In genomic region chr19:36377729-36378128, GRCm38 (mm10) we compare ENCODE assay signal across 18 mouse cellular contexts. TPM values are rescaled to one million over a fixed set of nuclear protein-coding genes. Genes with fewer than 3 reads are reported as not detected.
DNase-seq lines count a peak whose midpoint lies in the region; ATAC-seq and TF ChIP-seq lines count a peak whose summit lies in the region.
"Had no signal": no experiment of that assay in that cellular context is flagged by ENCODE, and none has a peak within 500 bp of the region (broad histone marks: within the 10 kb centered on the region; RNA-seq: fewer than 3 reads in every experiment).

No protein-coding gene starts in this region.

- H3K9ac ChIP-seq in neural tube, embryonic 14.5 days (replicated peaks; ENCODE audit: low read depth, low read length) = no peak overlapping the region
- H3K9ac ChIP-seq in hindbrain, embryonic 16.5 days (ENCODE audit: low read depth, low read length) = no peak overlapping the region
- H3K9ac ChIP-seq in midbrain, postnatal 0 days (replicated peaks; ENCODE audit: low read length, poor library complexity, severe bottlenecking) = no peak overlapping the region
- no peak overlapping the region for H3K9ac ChIP-seq in kidney, embryonic 15.5 days
- H3K9ac ChIP-seq: limb, embryonic 12.5 days; liver, embryonic 13.5 days had no signal

- DNase-seq in heart, adult 11 months = peak; percentile 45
- no peak for DNase-seq in heart, postnatal 4 days
- no peak for DNase-seq in neural tube, embryonic 10.5 days (ENCODE audit: extremely low spot score, low spot score)
- peak; percentile 50 for DNase-seq in midbrain, postnatal 0 days (ENCODE audit: low spot score)
- no peak for DNase-seq in cerebellum, adult 2 months
- DNase-seq: adrenal gland, postnatal 36 days; gastrocnemius, postnatal 14 days; liver, embryonic 13.5 days; right cerebral cortex, postnatal 14 days; thymus, postnatal 14 days had no signal

- H3K4me3 ChIP-seq in neural tube, embryonic 14.5 days (ENCODE audit: low read depth, low read length) = no peak overlapping the region
- H3K4me3 ChIP-seq in hindbrain, embryonic 16.5 days (ENCODE audit: low read length) = no peak overlapping the region
- no peak overlapping the region for H3K4me3 ChIP-seq in midbrain, postnatal 0 days (ENCODE audit: low read depth, low read length)
- H3K4me3 ChIP-seq in kidney, embryonic 15.5 days (replicated peaks) = no peak overlapping the region
- H3K4me3 ChIP-seq in cerebellum, adult 2 months (replicated peaks; ENCODE audit: insufficient read depth, low read depth, low read length) = no peak overlapping the region
- H3K4me3 ChIP-seq: left cerebral cortex, adult 2 months; limb, embryonic 12.5 days; liver, embryonic 13.5 days had no signal

- H3K9me3 ChIP-seq in neural tube, embryonic 14.5 days (ENCODE audit: control insufficient read depth, low read length) = no peaks in the 10 kb centered on the region
- no peaks in the 10 kb centered on the region for H3K9me3 ChIP-seq in hindbrain, embryonic 16.5 days (ENCODE audit: control insufficient read depth, low read length)
- no peaks in the 10 kb centered on the region for H3K9me3 ChIP-seq in midbrain, postnatal 0 days (ENCODE audit: low read length)
- H3K9me3 ChIP-seq in kidney, embryonic 15.5 days (replicated peaks) = no peaks in the 10 kb centered on the region
- H3K9me3 ChIP-seq: limb, embryonic 12.5 days; liver, embryonic 13.5 days had no signal

- no peak overlapping the region for H3K27ac ChIP-seq in neural tube, embryonic 14.5 days (ENCODE audit: low read depth, low read length)
- no peak overlapping the region for H3K27ac ChIP-seq in hindbrain, embryonic 16.5 days (ENCODE audit: low read depth, low read length)
- H3K27ac ChIP-seq in midbrain, postnatal 0 days (ENCODE audit: low read depth, low read length) = no peak overlapping the region
- H3K27ac ChIP-seq in kidney, embryonic 15.5 days = no peak overlapping the region
- no peak overlapping the region for H3K27ac ChIP-seq in cerebellum, adult 2 months (ENCODE audit: insufficient read depth, low read length)
- H3K27ac ChIP-seq: left cerebral cortex, adult 2 months; limb, embryonic 12.5 days; liver, embryonic 13.5 days; stomach, postnatal 0 days had no signal

- no peak for TF ChIP-seq CTCF in midbrain, postnatal 0 days (IDR thresholded peaks at IDR 0.05)
- TF ChIP-seq CTCF in cerebellum, adult 2 months (IDR thresholded peaks at IDR 0.05; ENCODE audit: borderline replicate concordance, insufficient read depth, low read depth, low read length) = no peak

- H3K36me3 ChIP-seq in neural tube, embryonic 14.5 days (ENCODE audit: control insufficient read depth, insufficient read depth, low read length) = no peaks in the 10 kb centered on the region
- no peaks in the 10 kb centered on the region for H3K36me3 ChIP-seq in hindbrain, embryonic 16.5 days (ENCODE audit: control insufficient read depth, insufficient read depth, low read length)
- no peaks in the 10 kb centered on the region for H3K36me3 ChIP-seq in midbrain, postnatal 0 days (ENCODE audit: insufficient read depth, low read length)
- H3K36me3 ChIP-seq in kidney, embryonic 15.5 days = no peaks in the 10 kb centered on the region
- H3K36me3 ChIP-seq: limb, embryonic 12.5 days; liver, embryonic 13.5 days had no signal

- no peak for TF ChIP-seq POLR2A in cerebellum, adult 2 months (IDR thresholded peaks at IDR 0.05; ENCODE audit: borderline replicate concordance, insufficient read depth, low read length)

- WGBS in neural tube, embryonic 14.5 days = 82% methylated on average over 7 of the region's 7 CpGs
- 53% methylated on average over 7 of the region's 7 CpGs for WGBS in hindbrain, embryonic 16.5 days
- 73% methylated on average over 7 of the region's 7 CpGs for WGBS in midbrain, postnatal 0 days
- 94% methylated on average over 7 of the region's 7 CpGs for WGBS in kidney, embryonic 15.5 days
- WGBS in cerebellum, adult 2 months = 31% methylated on average over 7 of the region's 7 CpGs

- peak; percentile 29; the same call in 1 of the 2 replicates for ATAC-seq in neural tube, embryonic 14.5 days (ENCODE audit: low read depth)
- peak; percentile 83 for ATAC-seq in hindbrain, embryonic 16.5 days
- ATAC-seq in midbrain, postnatal 0 days (ENCODE audit: low FRiP score) = peak; percentile 85
- no peak for ATAC-seq in kidney, embryonic 15.5 days (replicated peaks; ENCODE audit: low FRiP score)
- ATAC-seq: activated CD4-positive, CD25-positive, alpha-beta regulatory T cell, adult 4 months; Patski had no signal

- no peak overlapping the region for H3K4me2 ChIP-seq in neural tube, embryonic 14.5 days (ENCODE audit: low read depth, low read length)
- no peak overlapping the region for H3K4me2 ChIP-seq in hindbrain, embryonic 16.5 days (ENCODE audit: low read length)
- H3K4me2 ChIP-seq in midbrain, postnatal 0 days (ENCODE audit: low read depth, low read length, poor library complexity, severe bottlenecking) = no peak overlapping the region
- H3K4me2 ChIP-seq in kidney, embryonic 15.5 days = no peak overlapping the region
- H3K4me2 ChIP-seq: limb, embryonic 12.5 days; liver, embryonic 13.5 days had no signal

- H3K27me3 ChIP-seq in neural tube, embryonic 14.5 days (ENCODE audit: control insufficient read depth, insufficient read depth, low read length) = no peaks in the 10 kb centered on the region
- 0 out of 2 replicates have a peak, but pooled peaks cover 3% of the 10 kb centered on the region for H3K27me3 ChIP-seq in hindbrain, embryonic 16.5 days (replicated peaks; ENCODE audit: control insufficient read depth, insufficient read depth, low read length)
- H3K27me3 ChIP-seq in midbrain, postnatal 0 days (ENCODE audit: insufficient read depth, low read length) = no peaks in the 10 kb centered on the region
- no peaks in the 10 kb centered on the region for H3K27me3 ChIP-seq in kidney, embryonic 15.5 days
- 0 out of 2 replicates have a peak, but pooled peaks cover 1% of the 10 kb centered on the region for H3K27me3 ChIP-seq in cerebellum, adult 2 months (ENCODE audit: control insufficient read depth, insufficient read depth, low read length)
- H3K27me3 ChIP-seq: liver, embryonic 13.5 days; Patski had no signal

- H3K4me1 ChIP-seq in neural tube, embryonic 14.5 days (ENCODE audit: control insufficient read depth, insufficient read depth, low read length) = no peaks in the 10 kb centered on the region
- H3K4me1 ChIP-seq in hindbrain, embryonic 16.5 days (ENCODE audit: control insufficient read depth, insufficient read depth, low read depth, low read length) = no peaks in the 10 kb centered on the region; the same call in 1 of the 2 replicates
- H3K4me1 ChIP-seq in midbrain, postnatal 0 days (ENCODE audit: insufficient read depth, low read length) = no peaks in the 10 kb centered on the region
- H3K4me1 ChIP-seq in kidney, embryonic 15.5 days = no peaks in the 10 kb centered on the region
- H3K4me1 ChIP-seq in cerebellum, adult 2 months (ENCODE audit: control insufficient read depth, insufficient read depth, low read length) = no peaks in the 10 kb centered on the region; the same call in 1 of the 2 replicates
- H3K4me1 ChIP-seq: liver, embryonic 13.5 days had no signal

RNA-seq across cellular contexts. Expression of gene Pcgf5, which starts 29.6 kb away (rescaled TPM):
- total RNA-seq in heart, postnatal 4 days (2021) = 10 to 100 TPM; 60.2 to 62.1 TPM
- polyA plus RNA-seq in neural tube, embryonic 14.5 days (2014; fragmentation: Nextera tagmentation; extraction: Ambion mirVana) = 4.1 and 5.3 TPM in 2 replicates
- 6.6 and 7.2 TPM in 2 replicates for polyA plus RNA-seq in hindbrain, embryonic 16.5 days (2015; fragmentation: Nextera tagmentation; extraction: Ambion mirVana)
- total RNA-seq in midbrain, postnatal 0 days (2014; rRNA removed) = 4.1 and 6.0 TPM in 2 replicates
- 6.4 and 7.0 TPM in 2 replicates for polyA plus RNA-seq in midbrain, postnatal 0 days (2015; fragmentation: Nextera tagmentation; extraction: Ambion mirVana)
- polyA plus RNA-seq in kidney, embryonic 15.5 days (2015; fragmentation: Nextera tagmentation; extraction: Ambion mirVana) = 8.4 and 8.7 TPM in 2 replicates
- polyA plus RNA-seq in cerebellum, adult 2 months (2012; rRNA removed) = 11.5 and 12.3 TPM in 2 replicates

Comparison
In these comparisons a context has a peak if more than half of its experiments do, and no peak if none do; other contexts are left out.
1. DNase-seq: peak in heart, adult 11 months (single experiment) and midbrain, postnatal 0 days (single experiment); none in heart, postnatal 4 days (single experiment), neural tube, embryonic 10.5 days (single experiment) and cerebellum, adult 2 months (0 of 2).